Mouse (Mus musculus): ENCODE data around the gene Calr.
"Not testable (repeated sequence)": the region's sequence is repeated elsewhere in the genome, so short reads cannot be mapped to it uniquely, and the experiment has no call there.

Gene Calr

DNA sequence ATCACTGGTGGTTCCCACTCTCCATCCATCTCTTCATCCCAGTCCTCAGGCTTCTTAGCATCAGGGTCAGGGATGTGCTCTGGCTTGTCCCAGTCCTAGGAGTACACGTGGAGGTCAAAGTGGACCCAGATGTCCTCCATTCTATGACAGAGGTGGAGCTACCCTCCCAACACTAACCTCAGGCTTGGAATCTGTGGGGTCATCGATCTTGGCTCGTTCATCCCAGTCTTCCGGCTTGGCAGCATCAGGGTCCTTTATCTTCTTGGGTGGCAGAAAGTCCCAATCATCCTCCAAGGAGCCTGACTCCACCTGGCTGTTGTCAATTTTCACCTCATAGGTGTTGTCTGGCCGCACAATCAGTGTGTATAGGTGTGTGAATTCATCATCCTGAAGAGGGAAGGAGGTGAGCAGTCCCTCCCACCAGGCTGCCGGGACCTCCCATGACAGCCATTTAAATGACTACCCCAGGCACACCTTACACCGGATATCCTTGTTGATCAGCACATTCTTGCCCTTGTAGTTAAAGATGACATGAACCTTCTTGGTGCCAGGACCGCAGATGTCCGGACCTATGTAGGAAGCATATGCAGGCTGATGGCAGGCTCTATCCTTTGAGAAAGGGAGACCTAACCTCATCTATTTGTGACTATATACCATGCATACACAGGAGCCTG is 2.2 kb downstream of the Calr start:
- DNase-seq, result no peak

DNA sequence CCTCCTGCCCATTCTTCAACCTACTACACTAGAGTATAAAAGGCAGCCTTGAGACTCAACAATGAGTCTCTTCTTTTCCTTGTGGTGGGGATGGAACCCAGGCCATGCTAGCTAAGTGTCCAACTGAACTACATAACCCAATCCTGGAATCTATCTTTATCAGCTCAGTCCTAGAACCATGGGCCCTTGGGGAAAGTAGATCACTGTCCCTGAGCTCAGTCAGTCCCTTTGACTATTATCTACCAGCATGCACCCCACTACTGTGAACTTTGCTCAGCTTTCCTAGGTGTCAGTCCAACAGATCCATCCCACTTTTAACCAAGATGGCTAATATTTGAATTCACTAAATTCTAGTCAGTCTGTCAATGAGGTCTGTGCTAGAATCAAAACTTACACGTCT is 5.2 kb downstream of the Calr start:
- DNase-seq, result no peak

- DNase-seq, result peak; percentile 93
Observed at GRCm38 (mm10) chr8:84840248-84840999, 6.3 kb downstream of the Calr start, which contains the start of gene Rad23a. Gene Rad23a (minus strand): TSS chr8:84840665.

GRCm38 (mm10) chr8:84839875-84840247 is 6.9 kb downstream of the Calr start:
- no peak for DNase-seq

DNA sequence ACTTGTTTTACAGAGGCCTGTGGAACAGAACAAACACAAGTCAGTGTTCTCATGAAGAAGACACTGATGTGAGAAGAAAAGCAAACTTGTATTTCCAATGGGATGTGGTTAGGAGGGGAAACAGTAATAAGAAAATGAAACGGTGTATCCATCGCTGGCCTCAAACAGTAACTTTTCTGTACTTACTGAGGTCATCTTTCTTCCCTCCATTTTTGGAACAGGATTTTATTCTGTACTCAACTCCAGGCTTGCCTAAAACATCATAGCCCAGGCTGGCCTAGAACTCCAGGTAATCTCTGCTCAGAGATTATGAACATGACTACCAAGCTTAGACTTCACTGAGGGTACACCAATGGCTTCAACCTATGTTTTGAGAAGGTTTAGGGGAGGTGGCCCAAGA is 7.3 kb downstream of the Calr start:
- no peak for DNase-seq

- DNase-seq, result no peak
Observed at GRCm38 (mm10) chr8:84838513-84838912, 8.2 kb downstream of the Calr start.

- DNase-seq, result no peak
Observed at GRCm38 (mm10) chr8:84837912-84838470, 8.7 kb downstream of the Calr start.

- DNase-seq, result no peak
Observed at GRCm38 (mm10) chr8:84837149-84837911, 9.4 kb downstream of the Calr start.

- DNase-seq, result peak; percentile 70
Observed at GRCm38 (mm10) chr8:84834866-84835855, 11.6 kb downstream of the Calr start.

DNA sequence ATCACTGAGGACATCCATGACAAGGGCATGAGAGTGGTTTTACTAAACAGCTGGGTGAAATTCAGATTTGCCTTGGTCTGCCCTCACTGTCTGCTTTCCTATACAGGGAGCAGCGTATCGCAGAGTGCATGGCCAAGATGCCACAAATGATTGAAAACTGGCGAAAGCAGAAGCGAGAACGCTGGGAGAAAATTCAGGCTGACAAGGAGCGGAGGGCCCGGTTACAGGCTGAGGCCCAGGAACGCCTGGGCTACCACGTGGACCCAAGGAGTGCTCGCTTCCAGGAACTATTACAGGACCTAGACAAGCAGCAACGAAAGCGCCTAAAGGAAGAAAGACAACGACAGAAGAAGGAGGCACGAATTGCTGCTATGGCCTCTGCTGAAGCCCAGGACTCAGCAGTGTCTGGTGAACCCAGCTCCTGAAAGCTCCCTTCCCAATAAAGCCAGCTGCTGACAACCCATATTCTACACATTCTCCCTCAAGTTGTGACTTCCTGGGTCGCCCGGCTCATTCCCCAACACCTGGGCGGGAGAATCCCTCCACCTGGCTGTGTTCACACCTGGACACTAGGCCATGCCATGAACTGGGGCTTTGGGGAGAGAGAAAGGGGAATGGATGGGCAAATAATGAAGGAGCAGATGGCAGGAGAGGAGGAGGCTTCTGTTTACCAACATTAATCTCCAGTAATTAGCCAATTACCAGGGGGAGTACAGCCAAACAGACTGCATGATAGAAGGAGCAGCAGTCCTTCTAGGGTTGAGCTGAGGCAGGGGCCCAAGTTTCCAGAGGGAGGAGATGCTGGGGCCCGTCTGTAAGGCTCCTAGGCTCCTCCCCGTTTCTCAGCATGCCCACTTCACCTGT is 12.5 kb downstream of the Calr start:
- DNase-seq, result no peak

DNA sequence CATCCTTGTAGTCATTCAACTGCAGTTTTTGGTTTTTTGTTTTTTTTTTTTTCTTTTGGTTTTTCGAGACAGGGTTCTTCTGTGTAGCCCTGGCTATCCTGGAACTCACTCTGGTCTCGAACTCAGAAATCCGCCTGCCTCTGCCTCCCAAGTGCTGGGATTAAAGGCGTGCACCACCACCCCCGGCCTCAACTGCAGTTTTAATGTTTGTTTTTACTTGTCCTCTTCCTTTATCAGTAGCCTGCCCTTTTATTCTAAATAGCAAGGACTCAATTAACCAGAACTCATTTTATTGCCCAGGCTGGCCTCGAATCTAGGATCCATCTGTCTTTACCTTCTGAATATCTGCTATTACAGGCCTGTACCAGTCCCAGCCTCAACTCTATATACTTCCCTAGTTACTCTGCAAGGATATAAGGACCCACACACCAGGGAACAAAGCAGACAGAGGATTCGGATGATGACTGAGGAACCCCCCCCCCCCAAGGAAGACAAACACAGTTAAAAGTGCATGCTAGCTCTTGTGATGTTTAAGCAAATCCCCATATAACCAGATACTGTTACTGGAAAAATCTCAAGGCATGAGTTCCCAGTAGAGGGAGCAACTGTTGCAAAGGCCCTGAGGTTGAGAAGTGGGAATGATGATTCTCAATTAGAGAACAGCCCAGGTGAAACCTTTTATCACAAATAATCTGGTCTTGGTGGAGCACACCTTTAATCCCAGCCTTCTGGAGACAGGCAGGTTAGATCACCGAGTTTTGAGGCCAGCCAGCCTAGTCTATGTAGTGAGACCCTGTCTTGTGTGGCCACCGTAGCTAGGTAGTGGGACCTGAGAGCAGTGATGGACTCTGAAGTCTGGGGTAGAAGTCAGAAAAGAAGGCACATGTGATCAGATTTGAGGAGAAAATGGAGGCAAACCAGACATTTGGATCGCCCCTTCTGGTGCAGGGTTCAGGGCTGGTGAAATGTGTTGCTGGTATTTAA is 13.7 kb downstream of the Calr start:
- no peak for DNase-seq

DNA sequence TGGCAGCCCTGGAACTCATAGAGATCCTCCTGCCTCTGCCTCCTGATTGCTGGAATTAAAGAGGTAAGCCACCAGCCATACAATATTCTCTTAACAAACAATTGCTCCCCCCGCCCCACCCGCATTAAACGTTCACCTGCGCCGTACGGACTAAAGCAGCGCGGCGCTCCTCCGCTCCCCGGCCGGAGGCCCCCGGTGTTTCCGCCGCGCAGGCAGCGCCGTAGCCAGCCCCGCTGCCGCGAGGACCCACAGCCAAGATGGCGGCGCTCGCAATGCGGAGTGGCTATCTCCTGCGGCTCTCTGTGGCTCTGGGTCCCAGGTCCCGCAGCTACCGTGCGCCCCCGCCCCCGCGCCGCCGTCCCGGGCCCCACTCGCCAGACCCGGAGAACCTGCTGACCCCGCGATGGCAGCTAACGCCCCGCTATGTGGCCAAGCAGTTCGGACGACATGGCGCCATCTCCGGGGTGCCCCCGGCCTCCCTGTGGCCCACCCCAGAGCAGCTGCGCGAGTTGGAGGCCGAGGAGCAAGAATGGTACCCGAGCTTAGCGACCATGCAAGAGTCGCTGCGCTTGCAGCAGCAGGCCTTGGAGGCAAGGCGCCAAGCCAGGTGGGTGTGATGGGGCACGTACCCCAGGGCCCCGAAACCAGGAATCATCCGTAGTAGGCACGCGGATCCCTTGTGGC is 14.6 kb downstream of the Calr start:
- DNase-seq, result peak; percentile 81

DNA sequence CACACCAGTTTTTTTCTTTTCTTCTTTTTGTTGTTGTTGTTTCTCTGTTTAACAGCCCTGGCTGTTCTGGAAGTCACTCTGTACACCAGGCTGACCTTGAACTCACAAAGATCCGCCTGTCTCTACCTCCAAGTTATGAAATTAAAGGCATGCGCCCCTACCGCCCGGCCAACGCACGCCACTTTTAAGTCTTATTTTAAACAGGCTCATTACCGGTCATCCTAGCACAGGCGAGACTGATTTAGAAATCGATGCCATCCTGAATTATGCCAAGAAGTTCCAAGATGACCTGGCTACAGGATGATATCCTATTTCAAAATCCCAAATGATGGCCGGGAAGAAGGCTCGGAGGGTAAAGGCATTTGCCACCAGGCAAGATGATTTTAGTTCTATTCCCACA is 15.2 kb downstream of the Calr start, which contains the start of gene Gadd45gip1:
Gadd45gip1 (plus strand) TSS at position 33 of the 400 bp plus-strand sequence.
- no peak for DNase-seq

DNA sequence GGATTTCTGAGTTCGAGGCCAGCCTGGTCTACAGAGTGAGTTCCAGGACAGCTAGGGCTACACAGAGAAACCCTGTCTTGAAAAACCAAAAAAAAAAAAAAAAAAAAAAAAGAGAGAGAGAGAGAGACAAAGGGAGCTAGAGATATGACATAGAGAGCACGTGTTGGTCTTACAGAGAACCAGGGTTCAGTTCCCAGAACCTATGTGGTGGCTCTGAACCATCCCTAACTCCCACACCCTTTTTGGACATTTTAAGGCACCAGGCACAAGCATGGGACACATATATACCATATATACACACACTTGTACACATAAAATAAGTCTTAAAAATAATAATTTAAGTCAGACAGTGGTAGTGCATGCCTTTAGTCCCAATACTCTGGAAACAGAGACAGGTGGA is 20.2 kb downstream of the Calr start:
- not testable (repeated sequence) for DNase-seq

DNA sequence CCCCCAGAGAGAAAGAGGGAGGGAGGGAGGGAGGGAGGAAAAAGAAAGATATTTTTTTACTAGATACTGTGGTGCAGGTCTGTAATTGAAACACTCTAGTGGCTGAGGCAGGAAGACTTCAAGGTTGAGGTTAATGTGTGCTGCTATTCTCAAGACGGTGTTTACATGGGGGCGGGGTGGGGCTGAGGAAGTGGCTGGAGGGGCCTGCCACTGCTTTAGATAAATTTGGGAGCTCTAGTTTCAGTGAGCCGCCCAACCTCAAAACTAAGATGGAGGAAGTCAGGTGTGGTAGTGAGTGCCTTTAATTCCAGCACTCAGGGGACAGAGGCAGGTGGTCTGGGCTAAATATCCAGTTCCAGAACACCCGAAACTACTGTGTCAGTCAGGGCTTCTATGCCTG is 21.1 kb downstream of the Calr start:
- DNase-seq, result no peak

- peak; percentile 76 for DNase-seq
Observed at GRCm38 (mm10) chr8:84823653-84824052, 23.1 kb downstream of the Calr start.

- no peak for DNase-seq
Observed at GRCm38 (mm10) chr8:84822723-84823122, 24.0 kb downstream of the Calr start, which contains the start of gene Dand5. Gene Dand5 (minus strand): TSS chr8:84822823.

DNA sequence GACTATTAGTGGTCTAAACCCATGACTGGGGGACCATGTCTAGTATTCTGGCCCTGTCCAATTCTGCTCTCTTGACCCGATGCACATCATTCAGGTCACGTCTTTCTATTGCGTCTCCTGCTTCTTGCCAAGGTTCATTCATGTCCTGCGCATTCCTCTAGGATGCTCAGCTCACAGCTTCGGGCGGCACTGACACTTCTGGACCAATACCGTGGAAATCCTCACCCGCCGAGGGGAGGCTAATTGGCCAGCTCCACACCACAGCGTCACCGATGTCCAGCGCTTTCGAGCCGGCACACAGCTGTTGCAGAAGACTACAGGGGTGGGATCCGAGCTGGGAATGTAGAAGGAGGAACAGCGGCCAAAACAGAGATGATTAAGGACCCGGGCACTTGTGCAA is 30.6 kb downstream of the Calr start:
- no peak for DNase-seq

DNA sequence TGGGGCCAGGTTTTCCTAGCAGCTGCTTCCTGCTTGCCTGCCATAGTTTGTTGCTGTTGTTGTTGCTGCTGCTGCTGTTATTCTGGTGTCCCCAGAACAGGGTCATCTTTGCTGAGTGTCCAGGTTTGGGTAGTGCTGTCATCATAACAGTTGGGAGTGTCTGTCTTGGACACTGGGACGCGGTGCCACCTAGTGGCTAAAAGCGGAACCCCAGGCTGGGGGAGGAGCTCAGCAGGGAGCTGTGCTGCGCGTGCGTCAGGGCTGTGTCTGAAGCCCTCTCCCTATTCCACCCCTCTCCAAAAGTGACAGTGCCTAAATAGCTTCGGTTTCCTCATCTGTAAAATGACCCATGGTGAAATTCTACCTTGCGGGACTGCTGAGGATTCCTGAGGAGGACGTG is 31.2 kb downstream of the Calr start:
- DNase-seq, result peak; percentile 97

Data from right cerebral cortex, postnatal 14 days (tissue).